Mouse (Mus musculus) spleen, embryonic (tissue): ENCODE data around the gene Slc9c1.

Experiments
- CTCF ChIA-PET: fragments of 350-600 bp; sonication (Branson Sonifier 250); formaldehyde crosslinking; loops from one replicate; lab custom pipeline; 2022; lab: Charles Lee

Gene Slc9c1

DNA sequence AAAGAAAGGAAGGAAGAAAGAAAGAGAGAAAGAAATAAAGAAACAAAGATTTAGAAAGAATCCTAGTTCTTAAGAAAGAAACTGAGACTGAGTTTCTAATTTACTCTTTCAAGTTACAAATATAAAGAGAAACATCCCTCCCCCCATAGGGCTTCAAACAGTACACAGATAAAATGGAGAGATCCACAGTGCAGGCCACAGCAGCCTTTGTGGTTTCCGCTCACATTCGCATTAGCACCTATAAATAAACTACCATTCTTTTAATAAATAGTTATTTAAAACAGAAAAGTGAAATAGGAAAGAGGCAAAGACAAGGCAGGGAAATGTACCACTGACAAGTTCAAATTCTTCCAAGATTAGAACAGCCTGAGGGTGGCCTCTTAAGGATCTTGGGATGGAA, 89.7 kb downstream of the Slc9c1 start:
- CTCF ChIA-PET: interaction anchor here (0.7 kb wide), 1 partner anchor 626 kb away, joined by 6 read pairs; no protein-coding TSS in a partner anchor

DNA sequence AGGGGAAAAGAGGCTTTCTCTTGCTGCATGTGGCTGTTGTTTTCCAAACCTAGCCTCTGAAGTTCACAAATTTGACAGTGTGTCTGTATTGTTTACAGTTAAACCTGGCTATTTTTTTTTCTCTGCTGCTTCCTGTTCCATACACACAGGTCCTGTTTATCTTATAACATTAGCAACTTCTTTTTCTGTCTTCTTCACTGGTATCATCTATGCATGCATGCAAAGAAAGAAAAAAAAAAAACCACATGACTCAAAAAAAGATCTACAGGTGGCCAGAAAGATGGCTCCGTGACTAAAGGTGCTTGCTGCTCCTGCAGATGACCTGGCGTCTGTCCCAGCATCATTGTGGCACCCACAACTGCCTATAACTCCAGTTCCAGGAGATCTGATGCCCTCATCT, 90.2 kb downstream of the Slc9c1 start:
- CTCF ChIA-PET: no interaction called here

GRCm38 (mm10) chr16:45629497-45630105, 94.5 kb downstream of the Slc9c1 start:
- CTCF ChIA-PET: interaction anchor here (1.5 kb wide), 1 partner anchor 437 kb away, joined by 3 read pairs; no protein-coding TSS in a partner anchor

DNA sequence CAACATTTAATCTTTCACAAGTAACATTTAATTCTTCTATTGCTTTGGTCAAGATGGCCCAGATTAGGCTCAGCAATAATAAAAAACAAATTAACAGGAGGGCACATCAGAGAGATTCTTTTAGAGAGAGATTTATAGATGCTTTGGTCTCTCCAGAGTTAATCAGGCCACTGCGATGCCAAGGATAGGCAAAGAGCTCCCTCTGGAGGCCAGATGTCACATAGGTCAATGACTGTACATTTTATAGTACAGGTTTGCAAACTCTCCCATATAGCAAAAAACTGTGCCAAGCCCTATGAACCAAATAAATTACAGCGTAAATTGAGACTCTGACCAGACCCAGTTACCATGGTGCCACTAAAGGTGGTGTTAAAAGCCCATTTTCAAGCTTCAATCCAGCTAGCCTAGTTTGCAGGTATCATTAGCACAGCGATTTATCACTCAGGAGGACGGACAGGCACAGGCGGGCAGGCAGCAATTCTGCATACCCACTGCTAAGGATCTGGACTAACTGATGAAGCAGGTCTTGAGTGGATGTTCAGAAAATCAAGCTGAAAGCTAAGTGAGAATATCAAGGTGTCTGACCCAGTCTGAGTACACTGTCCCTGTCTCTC, 95.3 kb downstream of the Slc9c1 start:
- CTCF ChIA-PET: interaction anchor here (1.5 kb wide), 1 partner anchor 438 kb away, joined by 3 read pairs; no protein-coding TSS in a partner anchor

GRCm38 (mm10) chr16:45632420-45632819, 97.3 kb downstream of the Slc9c1 start:
- CTCF ChIA-PET: no interaction called here

- CTCF ChIA-PET: no interaction called here
These were observed 100.7 kb downstream of the Slc9c1 start for GRCm38 (mm10) chr16:45635826-45636225.

DNA sequence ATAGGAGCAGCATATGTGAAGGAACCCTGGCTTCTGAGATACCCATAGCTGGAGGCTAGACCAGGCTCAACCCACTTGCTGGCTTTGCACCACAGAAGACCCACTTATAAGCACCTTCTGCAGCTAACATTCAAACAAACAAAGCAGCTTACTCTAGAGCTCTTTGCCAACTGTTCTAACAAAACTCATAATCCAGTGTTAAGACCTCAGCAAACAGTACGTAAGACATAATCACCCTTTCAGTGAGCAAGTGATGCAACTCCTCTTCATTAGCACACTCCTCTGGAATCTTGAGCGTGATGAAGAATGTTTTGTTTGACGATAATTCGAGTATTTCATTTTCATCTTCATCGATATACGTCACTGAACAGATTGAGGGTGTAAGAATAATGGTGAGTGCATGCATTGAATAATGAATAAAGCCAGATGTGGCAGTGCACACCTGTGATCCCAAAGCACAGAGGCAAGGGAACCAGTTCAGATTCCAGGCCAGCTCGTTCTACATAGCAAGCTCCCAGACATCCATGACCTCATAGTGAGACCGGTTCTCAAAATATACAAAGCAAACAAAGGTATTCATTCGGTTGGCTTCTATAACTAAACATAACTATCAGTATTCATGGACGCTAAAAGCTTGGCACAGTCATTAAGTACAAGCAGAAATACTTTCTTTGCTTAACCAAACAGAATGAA, 105.1 kb downstream of the Slc9c1 start:
- CTCF ChIA-PET: no interaction called here

DNA sequence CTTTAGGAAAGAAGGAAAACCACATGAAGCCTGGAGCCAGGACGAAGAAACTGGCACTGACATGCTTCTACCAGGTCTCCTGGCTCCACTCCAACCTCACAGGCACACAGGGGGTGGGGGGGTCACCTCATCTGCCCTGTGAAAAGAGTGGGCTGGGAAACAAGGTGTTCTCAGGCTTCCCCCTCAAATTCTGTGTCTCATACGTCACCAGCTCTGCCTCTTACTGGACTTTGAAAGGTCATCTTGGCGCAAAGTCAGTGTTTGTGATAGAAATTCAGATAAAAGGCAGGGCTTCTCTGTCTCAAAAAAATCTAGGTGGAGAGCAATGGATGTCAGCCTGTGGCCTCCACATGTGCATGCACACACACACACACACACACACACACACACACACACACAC, 106.2 kb downstream of the Slc9c1 start:
- CTCF ChIA-PET: interaction anchor here (0.7 kb wide), 1 partner anchor 187 kb away, joined by 4 read pairs; no protein-coding TSS in a partner anchor

DNA sequence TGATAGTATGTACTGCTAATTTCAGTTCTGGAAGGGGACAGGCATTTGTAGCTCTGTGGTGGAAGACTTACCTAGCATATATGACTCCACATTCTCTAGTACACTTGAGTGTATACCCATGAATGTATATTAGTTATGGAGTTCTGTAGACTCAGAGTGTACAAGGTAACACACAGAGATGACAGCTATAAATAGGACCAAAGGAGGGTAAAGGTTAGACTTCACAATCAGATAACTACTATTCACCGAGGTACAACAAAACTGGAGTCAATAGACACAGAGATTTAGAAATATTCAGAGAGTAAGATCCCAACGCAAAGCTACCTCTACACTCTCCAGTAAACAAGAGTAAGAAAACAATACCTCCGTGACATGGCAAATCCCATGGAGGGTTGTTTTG, 108.8 kb downstream of the Slc9c1 start:
- CTCF ChIA-PET: no interaction called here

GRCm38 (mm10) chr16:45644380-45644779, 109.3 kb downstream of the Slc9c1 start:
- CTCF ChIA-PET: no interaction called here

- CTCF ChIA-PET: no interaction called here
These were observed 116.4 kb downstream of the Slc9c1 start for GRCm38 (mm10) chr16:45651497-45651896.

GRCm38 (mm10) chr16:45653009-45653933, 118.2 kb downstream of the Slc9c1 start:
- CTCF ChIA-PET: no interaction called here

- CTCF ChIA-PET: no interaction called here
These were observed 118.8 kb downstream of the Slc9c1 start, which contains the start of gene BC016579 for GRCm38 (mm10) chr16:45653934-45654332. BC016579 (minus strand) TSS chr16:45654068.

DNA sequence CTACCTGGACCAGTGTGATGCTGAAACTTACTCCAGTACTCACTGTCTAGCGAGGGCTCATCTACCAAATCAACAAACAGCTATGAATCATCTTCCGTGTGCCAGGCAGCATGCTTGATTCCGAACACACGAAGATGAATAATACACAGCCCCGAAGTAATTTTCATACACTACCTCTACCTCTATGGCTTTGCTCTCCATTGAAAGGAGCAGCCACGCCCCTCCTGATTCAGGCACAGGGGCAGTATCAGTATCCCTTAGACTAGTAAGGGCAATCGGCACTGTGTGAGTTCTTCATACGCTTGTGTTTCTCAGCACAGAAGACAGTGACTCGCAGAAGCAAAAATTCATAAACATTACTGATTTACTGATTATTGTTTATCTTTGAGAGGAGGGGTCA, 119.4 kb downstream of the Slc9c1 start:
- CTCF ChIA-PET: no interaction called here
